Mouse (Mus musculus) forebrain, embryonic 14.5 days (tissue): ENCODE data around the gene Fyb. TPM values are rescaled to one million over a fixed set of nuclear protein-coding genes. Genes with fewer than 3 reads are reported as not detected.

Source experiments
- ATAC-seq: fragments of 200-750 bp; cut with Nextera tagmentation; 2 replicates; pipeline ENCODE4 v1.8.0; 2017; ENCODE audit warnings: mild to moderate bottlenecking, moderate library complexity
- DNase-seq: peaks from one replicate; pipeline ENCODE4 v3.0.0-alpha.2; 2015; ENCODE audit warnings: low spot score
- H3K27ac ChIP-seq: fragments of 300-500 bp; sonication (generic); 2 replicates; pipeline ENCODE4 v1.5.1; 2014; ENCODE audit warnings: low read depth, mild to moderate bottlenecking, control low read depth, low read length, moderate library complexity
- H3K27me3 ChIP-seq: fragments of 300-500 bp; sonication (generic); replicated peaks from 2 replicates; pipeline ENCODE4 v1.6.1; 2014; ENCODE audit warnings: low read length, control low read depth, mixed read lengths; ENCODE audit not compliant: control insufficient read depth, insufficient read depth
- H3K36me3 ChIP-seq: fragments of 300-500 bp; sonication (generic); 2 replicates; pipeline ENCODE4 v1.6.1; 2014; ENCODE audit warnings: low read length, control low read depth; ENCODE audit not compliant: control insufficient read depth, insufficient read depth
- H3K4me1 ChIP-seq: fragments of 300-500 bp; sonication (generic); 2 replicates; pipeline ENCODE4 v1.6.1; 2014; ENCODE audit warnings: antibody characterized with exemption, low read length, control low read depth; ENCODE audit not compliant: control insufficient read depth, insufficient read depth
- H3K4me2 ChIP-seq: fragments of 300-500 bp; sonication (generic); 2 replicates; pipeline ENCODE4 v1.6.1; 2014; ENCODE audit warnings: mild to moderate bottlenecking, control low read depth, low read length
- H3K4me3 ChIP-seq: fragments of 300-500 bp; sonication (generic); 2 replicates; pipeline ENCODE4 v1.5.1; 2014; ENCODE audit warnings: low read depth, low read length, control low read depth
- H3K9ac ChIP-seq: fragments of 300-500 bp; sonication (generic); 2 replicates; pipeline ENCODE4 v1.6.1; 2014; ENCODE audit warnings: mild to moderate bottlenecking, low read length, control low read depth, moderate library complexity
- H3K9me3 ChIP-seq: fragments of 300-500 bp; sonication (generic); replicated peaks from 2 replicates; pipeline ENCODE4 v1.6.1; 2016; ENCODE audit warnings: low read length, control low read depth, mixed read lengths; ENCODE audit not compliant: control insufficient read depth
- WGBS: fragments of 180-500 bp; shearing (Covaris S2); extraction: QIAGEN DNeasy Blood & Tissue Kit; methylation state at CpG from one replicate; pipeline ENCODE4 v1.1.7; 2014; 5-methylcytosine and 5-hydroxymethylcytosine counted together
- polyA plus RNA-seq: library from polyadenylated mRNA; unstranded; fragments of >200 nt; fragmentation: Nextera tagmentation; extraction: Ambion mirVana; gene quantifications from 2 replicates; pipeline ENCODE4 v1.2.1, GENCODE M21; 2014

Gene Fyb
- polyA plus RNA-seq, 1 experiment from 2014 or later: 2.2 TPM

DNA sequence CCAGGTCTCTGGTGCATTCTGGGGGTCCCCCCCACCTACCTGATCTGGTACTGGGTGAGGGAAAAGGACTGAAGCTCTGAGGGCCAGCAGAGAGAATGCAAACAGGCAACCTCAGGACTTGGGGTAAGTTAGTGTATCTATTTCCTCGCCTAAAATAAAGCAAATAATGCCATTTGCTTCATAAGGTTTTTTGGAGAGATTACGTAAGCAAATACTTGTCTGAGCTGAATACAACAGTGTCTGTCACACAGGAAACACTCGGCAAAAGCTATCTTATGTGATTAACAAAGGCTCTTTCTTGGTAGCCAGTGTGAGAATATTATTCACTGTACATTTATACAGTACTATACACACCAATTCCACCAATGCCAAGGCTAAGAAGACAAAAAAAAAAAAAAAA is 76.0 kb downstream of the Fyb start:
- Histone ChIP-seq H3K27me3 (no peaks in the 10 kb centered on the region), H3K9ac (no peak overlapping the region), H3K27ac (no peak overlapping the region), H3K36me3 (no peaks in the 10 kb centered on the region), H3K4me2 (no peak overlapping the region), H3K4me3 (no peak overlapping the region), H3K9me3 (no peaks in the 10 kb centered on the region), H3K4me1 (no peaks in the 10 kb centered on the region)
- 82% methylated on average over 3 of the region's 3 CpGs for WGBS
- ATAC-seq (no peak), DNase-seq (no peak)

DNA sequence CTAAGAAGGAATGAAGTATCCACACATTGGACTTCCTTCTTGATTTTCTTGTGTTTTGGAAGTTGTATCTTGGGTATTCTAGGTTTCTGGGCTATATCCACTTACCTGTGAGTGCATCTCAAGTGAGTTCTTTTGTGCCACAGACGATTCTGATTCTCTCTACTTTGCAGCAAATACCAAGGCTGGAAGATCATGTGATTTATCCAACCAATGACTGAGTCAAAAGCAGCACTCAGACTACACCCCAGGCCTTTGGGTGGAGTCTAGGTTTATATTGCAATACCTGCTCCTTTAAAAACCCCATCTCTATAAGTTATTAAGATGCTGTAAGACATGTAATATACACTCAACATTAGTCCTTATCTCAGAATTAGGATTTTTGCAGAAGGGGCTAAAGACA is 77.7 kb downstream of the Fyb start:
- WGBS: 72% methylated on average over 1 of the region's 1 CpGs
- DNase-seq (no peak), ATAC-seq (no peak)
- H3K9me3 ChIP-seq: no peaks in the 10 kb centered on the region
- H3K4me3 ChIP-seq: no peak overlapping the region
- H3K27me3 ChIP-seq: no peaks in the 10 kb centered on the region
- no peak overlapping the region for H3K4me2 ChIP-seq
- no peaks in the 10 kb centered on the region for H3K4me1 ChIP-seq
- H3K27ac ChIP-seq: no peak overlapping the region
- H3K9ac ChIP-seq: no peak overlapping the region
- no peaks in the 10 kb centered on the region for H3K36me3 ChIP-seq

DNA sequence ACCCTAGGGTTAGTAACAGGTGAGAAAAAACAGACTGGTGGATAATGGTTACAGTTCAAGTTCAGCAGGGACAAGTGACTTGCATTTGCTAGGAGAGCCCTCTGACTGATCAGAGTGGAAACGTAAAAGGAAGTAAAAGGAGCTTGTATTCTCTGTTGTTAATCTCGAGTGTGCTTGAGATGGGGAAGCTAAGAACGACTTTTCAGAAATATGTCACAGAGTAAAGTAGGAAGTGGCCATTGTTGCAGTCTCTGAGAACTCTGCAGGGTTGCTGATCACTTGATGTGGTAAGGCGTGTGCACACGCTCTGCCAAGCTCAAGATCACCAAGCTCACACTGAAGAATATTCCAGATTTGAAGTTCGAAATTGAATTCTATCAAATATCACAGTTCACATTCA is 78.7 kb downstream of the Fyb start:
- WGBS: 78% methylated on average over 6 of the region's 6 CpGs
- ATAC-seq: no peak
- no peaks in the 10 kb centered on the region for H3K4me1 ChIP-seq

DNA sequence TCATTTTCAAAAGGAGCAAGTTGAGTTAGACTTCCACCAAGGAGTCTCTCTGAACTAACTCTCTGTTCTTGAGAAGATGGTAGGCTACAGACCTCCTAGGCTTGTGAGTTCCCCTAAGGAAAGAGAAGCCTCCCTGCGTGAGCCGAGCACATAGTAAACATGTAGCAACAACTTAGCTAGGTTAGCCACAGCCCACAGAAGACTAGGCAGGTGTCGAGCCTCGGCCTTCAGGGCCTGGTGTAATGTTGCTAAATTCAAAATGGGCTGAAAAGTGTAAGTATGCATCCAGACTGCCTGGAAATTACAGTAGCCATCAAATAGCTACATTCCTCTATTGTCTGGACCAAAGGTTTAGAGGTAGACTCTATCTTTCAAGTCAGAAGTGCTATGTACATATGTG is 79.3 kb downstream of the Fyb start:
- 92% methylated on average over 4 of the region's 4 CpGs for WGBS

More for the DNA sequence above, 78.7 kb downstream of the Fyb start:
- Histone ChIP-seq H3K27ac (no peak overlapping the region), H3K36me3 (no peaks in the 10 kb centered on the region), H3K4me2 (no peak overlapping the region), H3K9ac (no peak overlapping the region), H3K4me3 (no peak overlapping the region), H3K27me3 (no peaks in the 10 kb centered on the region), H3K9me3 (no peaks in the 10 kb centered on the region)
- DNase-seq: no peak

DNA sequence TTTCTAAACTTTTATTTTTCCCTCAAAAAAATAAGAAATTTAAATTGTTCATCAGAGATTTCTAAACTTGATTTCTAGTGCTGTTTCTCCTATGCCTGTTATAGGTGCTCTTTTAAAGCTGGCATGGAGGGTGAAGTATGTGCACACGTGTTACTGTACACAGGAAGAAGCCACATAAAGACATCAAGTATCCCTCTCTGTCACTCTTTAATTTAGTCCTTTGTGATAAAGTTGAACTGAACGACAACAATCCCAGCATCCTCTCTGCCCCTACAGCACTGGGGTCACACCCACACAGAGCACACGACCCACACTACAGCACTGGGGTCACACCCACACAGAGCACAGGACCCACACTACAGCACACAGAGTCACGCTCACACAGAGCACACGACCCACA is 88.0 kb downstream of the Fyb start:
- no peaks in the 10 kb centered on the region for H3K4me1 ChIP-seq
- DNase-seq: no peak
- no peaks in the 10 kb centered on the region for H3K36me3 ChIP-seq
- H3K27me3 ChIP-seq: no peaks in the 10 kb centered on the region
- H3K9ac ChIP-seq: no peak overlapping the region
- WGBS: 85% methylated on average over 5 of the region's 5 CpGs
- no peak for ATAC-seq
- H3K4me3 ChIP-seq: no peak overlapping the region
- H3K9me3 ChIP-seq: no peaks in the 10 kb centered on the region
- H3K4me2 ChIP-seq: no peak overlapping the region
- H3K27ac ChIP-seq: no peak overlapping the region

More for the DNA sequence above, 79.3 kb downstream of the Fyb start:
- no peak overlapping the region for H3K9ac ChIP-seq
- no peak for DNase-seq
- no peak for ATAC-seq
- no peak overlapping the region for H3K4me3 ChIP-seq
- no peaks in the 10 kb centered on the region for H3K4me1 ChIP-seq
- H3K36me3 ChIP-seq: no peaks in the 10 kb centered on the region
- H3K27ac ChIP-seq: no peak overlapping the region
- no peak overlapping the region for H3K4me2 ChIP-seq
- H3K27me3 ChIP-seq: no peaks in the 10 kb centered on the region
- H3K9me3 ChIP-seq: no peaks in the 10 kb centered on the region

DNA sequence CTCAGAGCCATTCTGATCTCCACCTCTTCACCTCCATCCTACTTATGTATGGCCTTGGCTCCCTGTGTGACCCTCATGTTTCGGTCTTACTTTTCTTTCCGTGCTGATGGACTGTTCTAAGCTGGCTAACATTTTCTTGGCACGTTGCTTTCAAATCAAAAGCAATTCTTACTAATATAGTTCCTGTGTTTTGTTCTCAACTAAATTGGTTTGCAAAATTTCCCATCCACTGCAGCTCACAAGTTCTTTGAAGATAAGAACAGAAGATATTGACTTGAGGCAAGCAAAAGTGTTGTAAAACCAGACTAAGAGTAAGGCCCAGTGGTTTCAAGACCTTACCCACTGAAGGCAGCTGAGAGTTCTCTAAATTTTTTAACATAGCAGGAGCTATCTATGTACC is 90.2 kb downstream of the Fyb start:
- 86% methylated on average over 3 of the region's 3 CpGs for WGBS
- DNase-seq (no peak), ATAC-seq (no peak)
- Histone ChIP-seq H3K4me1 (no peaks in the 10 kb centered on the region), H3K4me2 (no peak overlapping the region), H3K9ac (no peak overlapping the region), H3K36me3 (no peaks in the 10 kb centered on the region), H3K27ac (no peak overlapping the region), H3K9me3 (no peaks in the 10 kb centered on the region), H3K27me3 (no peaks in the 10 kb centered on the region), H3K4me3 (no peak overlapping the region)

DNA sequence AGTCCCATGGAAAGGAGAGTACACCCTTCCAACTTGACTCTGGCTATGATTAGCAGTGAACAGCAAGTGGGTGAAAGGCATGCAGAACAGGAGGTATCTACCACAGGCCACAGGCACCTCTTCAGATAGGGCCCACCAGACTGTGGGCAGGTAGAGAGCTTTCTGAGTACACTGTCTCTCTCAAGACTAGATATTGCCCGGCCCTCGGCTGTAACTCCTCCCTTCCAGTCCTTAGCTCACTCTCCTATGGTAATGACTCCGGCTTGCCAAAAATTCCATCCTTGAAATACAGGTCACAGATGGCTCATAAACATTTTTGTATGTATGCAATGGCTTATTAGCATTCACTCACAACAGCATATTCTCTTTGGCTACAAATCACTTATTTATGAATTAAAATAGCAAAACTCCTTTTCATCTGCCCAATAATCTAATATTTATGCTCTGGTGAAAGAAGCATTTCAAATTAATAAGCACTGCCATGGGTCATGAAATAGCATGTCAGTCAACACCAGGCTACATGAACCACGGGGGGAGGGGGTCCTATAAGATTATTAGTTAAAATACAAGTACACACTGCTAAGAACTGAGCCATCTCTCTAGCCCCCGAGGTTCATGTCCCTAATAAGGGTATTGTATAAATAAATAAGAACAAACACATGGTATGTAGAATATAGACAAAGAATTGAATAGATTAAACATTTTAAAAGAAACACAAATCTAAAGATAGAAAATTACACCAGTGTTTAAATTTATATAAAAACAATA is 93.9 kb downstream of the Fyb start:
- Histone ChIP-seq H3K27ac (no peak overlapping the region), H3K4me1 (no peaks in the 10 kb centered on the region), H3K27me3 (no peaks in the 10 kb centered on the region), H3K9ac (no peak overlapping the region), H3K4me3 (no peak overlapping the region), H3K36me3 (no peaks in the 10 kb centered on the region), H3K9me3 (no peaks in the 10 kb centered on the region), H3K4me2 (no peak overlapping the region)
- ATAC-seq (no peak), DNase-seq (peak; percentile 10)
- WGBS: 79% methylated on average over 5 of the region's 5 CpGs

DNA sequence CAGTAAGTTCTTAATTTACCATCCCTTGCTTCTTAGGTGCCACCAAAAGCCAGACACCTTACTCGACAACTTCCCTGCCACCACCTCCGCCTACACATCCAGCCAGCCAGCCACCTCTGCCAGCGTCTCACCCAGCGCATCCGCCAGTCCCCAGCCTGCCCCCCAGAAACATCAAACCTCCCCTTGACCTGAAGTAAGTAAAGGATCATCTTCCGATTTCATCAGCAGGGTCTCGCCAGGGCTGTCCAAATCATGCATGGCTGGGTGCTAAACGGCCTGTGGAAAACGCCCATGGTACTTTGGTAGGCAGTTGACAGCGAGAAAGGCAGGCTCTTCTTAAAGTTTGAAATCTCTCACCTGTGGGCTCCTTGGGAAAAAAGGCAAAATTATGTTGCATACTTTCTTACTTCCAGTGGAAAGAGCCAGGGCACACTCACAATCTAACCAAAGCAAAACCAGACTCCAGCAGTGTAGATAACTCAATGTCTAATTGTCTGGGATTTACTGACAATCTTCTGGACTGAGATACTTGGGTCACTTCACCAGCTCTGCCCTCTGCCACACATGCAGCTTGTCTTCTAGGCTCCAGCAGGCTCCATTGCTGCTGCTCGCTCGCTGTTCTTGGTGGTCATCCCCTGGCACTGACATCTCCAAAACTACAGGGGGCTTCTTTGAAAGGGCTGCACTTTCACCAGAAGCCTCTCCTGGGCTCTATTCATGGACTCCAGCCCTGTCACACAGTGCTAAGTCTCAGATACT is 97.1 kb downstream of the Fyb start:
- Histone ChIP-seq H3K36me3 (no peaks in the 10 kb centered on the region), H3K4me2 (no peak overlapping the region), H3K4me1 (no peaks in the 10 kb centered on the region; the same call in 1 of the 2 replicates), H3K4me3 (no peak overlapping the region), H3K9me3 (no peaks in the 10 kb centered on the region), H3K9ac (no peak overlapping the region), H3K27me3 (no peaks in the 10 kb centered on the region), H3K27ac (no peak overlapping the region)
- no peak for ATAC-seq
- 90% methylated on average over 12 of the region's 12 CpGs for WGBS
- no peak for DNase-seq

DNA sequence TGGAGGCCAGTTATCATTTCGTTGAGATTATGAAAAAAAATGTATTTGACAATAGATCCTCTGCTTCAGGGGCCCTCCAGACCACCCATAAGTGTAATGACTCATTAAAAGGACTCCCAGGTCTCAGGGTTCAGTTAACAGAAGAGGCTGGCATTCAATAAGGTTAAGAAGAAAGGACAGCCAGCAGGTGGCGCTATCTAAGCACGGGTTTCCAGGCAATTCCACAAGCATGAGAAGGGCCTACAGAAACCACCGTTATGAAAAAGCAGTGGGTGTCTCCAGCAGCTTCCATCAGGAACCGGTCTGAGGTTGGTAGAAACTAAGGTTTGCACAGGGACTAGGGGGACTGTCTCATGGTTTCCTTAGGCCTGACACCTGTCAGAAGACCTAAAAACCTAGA is 99.9 kb downstream of the Fyb start:
- ATAC-seq (peak; percentile 54), DNase-seq (peak; percentile 87)
- H3K9me3 ChIP-seq: no peaks in the 10 kb centered on the region
- no peak overlapping the region for H3K4me2 ChIP-seq
- no peaks in the 10 kb centered on the region for H3K36me3 ChIP-seq
- H3K4me3 ChIP-seq: no peak overlapping the region
- H3K9ac ChIP-seq: no peak overlapping the region
- WGBS: 4% methylated on average over 5 of the region's 5 CpGs
- no peaks in the 10 kb centered on the region for H3K27me3 ChIP-seq
- H3K4me1 ChIP-seq: peaks cover 8% of the 10 kb centered on the region; the same call in 1 of the 2 replicates
- no peak overlapping the region for H3K27ac ChIP-seq
